In the genomic region with DNA sequence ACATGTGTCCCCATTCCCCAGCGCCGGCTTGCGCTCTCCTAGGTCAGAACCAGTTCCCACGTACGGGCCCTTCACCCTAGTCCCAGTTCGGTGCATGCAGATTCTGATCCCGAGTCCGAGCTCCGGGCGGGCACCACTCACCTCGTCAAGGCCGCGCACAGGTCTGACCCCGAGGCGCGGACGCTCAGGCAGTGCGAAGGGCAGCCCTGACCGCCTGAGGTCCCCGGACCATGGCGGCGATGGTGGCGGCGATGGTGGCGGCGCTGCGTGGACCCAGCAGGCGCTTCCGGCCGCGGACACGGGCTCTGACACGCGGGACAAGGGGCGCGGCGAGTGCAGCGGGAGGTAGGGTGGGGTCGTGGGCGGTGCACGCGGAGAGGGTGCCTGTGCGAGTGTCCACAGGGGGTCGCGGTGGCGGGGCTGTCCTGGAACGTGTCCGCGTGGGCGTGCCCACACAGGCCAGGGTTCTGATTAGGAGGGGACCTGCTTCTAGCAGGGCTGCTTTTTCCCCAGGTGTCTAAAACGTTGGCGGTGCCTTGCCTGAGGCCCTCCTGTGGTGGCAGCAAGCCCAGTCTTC, we compare ENCODE assay signal across 8 mouse cellular contexts. TPM values are rescaled to one million over a fixed set of nuclear protein-coding genes. Genes with fewer than 3 reads are reported as not detected.
DNase-seq lines count a peak whose midpoint lies in the region; ATAC-seq lines count a peak whose summit lies in the region.

Txnrd2 (plus strand) TSS at position 170 of the 577 bp plus-strand sequence.

- H3K36me3 ChIP-seq in hindbrain, embryonic 13.5 days: peaks cover 22% of the 10 kb centered on the region

- H3K9ac ChIP-seq in hindbrain, embryonic 13.5 days: peak within 1 kb of the TSS; percentile 85

- peak; percentile 72 for DNase-seq in Muller cell, postnatal 12 days (ENCODE audit: inconsistent ontology term)
- peak; percentile 85 to 88 for DNase-seq in cerebellum, postnatal 10 days
- peak; percentile 64 for DNase-seq in frontal cortex, postnatal 14 days (ENCODE audit: low spot score in 2 of 2)
- peak; percentile 73 for DNase-seq in left cerebral cortex, adult 11 months (ENCODE audit: low spot score)
- peak; percentile 86 for DNase-seq in lung, postnatal 4 days
- DNase-seq in retina, postnatal 1 day: peak; percentile 80
- DNase-seq in urinary bladder, adult 18-20 months (ENCODE audit: low spot score in 2 of 2): peak; percentile 81 to 90

- H3K4me1 ChIP-seq in hindbrain, embryonic 13.5 days (replicated peaks): peaks cover 36% of the 10 kb centered on the region

- peak; percentile 85 for ATAC-seq in hindbrain, embryonic 13.5 days (ENCODE audit: low FRiP score)

- peak within 1 kb of the TSS; percentile 84 for H3K4me3 ChIP-seq in hindbrain, embryonic 13.5 days

- WGBS in hindbrain, embryonic 13.5 days: under 1% methylated on average over 51 of the region's 52 CpGs

- peak within 1 kb of the TSS; percentile 75 for H3K27ac ChIP-seq in hindbrain, embryonic 13.5 days

- no peaks in the 10 kb centered on the region for H3K27me3 ChIP-seq in hindbrain, embryonic 13.5 days

- no peaks in the 10 kb centered on the region for H3K9me3 ChIP-seq in hindbrain, embryonic 13.5 days

- H3K4me2 ChIP-seq in hindbrain, embryonic 13.5 days: peak within 1 kb of the TSS; percentile 78

RNA-seq across cellular contexts. Expression of gene Txnrd2, which starts in this region (rescaled TPM):
- 26.1 and 27.0 TPM in 2 replicates for polyA plus RNA-seq in hindbrain, embryonic 13.5 days (2015; fragmentation: Nextera tagmentation; extraction: Ambion mirVana)

Comparison
In these comparisons a context has a peak if more than half of its experiments do, and no peak if none do; other contexts are left out.
1. Peak in every context shown above with its lines: DNase-seq, ATAC-seq, H3K4me3 ChIP-seq and H3K27ac ChIP-seq.